Mouse (Mus musculus) bone marrow macrophage, adult 2 months (primary cell): ENCODE measurements at regions not wholly inside any gene's neighbourhood (a gene's known extent, or its start where the extent isn't known, plus 50 kb on each side); places are given as distances from the start of the nearest gene placed in this dataset.

ENCODE experiments used
- CTCF ChIP-seq: IDR thresholded peaks from 2 replicates; pipeline ENCODE4 v1.5.1; 2012; ENCODE audit warnings: low read depth, mild to moderate bottlenecking, low read length, moderate library complexity
- POLR2A ChIP-seq: IDR thresholded peaks from 2 replicates; pipeline ENCODE4 v1.6.1; 2012; ENCODE audit warnings: mild to moderate bottlenecking, low read depth, low read length, borderline replicate concordance

- TF ChIP-seq POLR2A: no peak
- no peak for TF ChIP-seq CTCF
These were observed 77.4 kb downstream of the Ptgs2 start for GRCm38 (mm10) chr1:150177029-150177740.
